Mouse (Mus musculus): ENCODE measurements around the gene Mtcl1. TPM values are rescaled to one million over a fixed set of nuclear protein-coding genes. Genes with fewer than 3 reads are reported as not detected.
A peak's percentile ranks its signal among the peaks of the same experiment; 100 is the strongest.

Mtcl1 gene
- polyA plus RNA-seq, 1 experiment: 6.2 TPM

DNA sequence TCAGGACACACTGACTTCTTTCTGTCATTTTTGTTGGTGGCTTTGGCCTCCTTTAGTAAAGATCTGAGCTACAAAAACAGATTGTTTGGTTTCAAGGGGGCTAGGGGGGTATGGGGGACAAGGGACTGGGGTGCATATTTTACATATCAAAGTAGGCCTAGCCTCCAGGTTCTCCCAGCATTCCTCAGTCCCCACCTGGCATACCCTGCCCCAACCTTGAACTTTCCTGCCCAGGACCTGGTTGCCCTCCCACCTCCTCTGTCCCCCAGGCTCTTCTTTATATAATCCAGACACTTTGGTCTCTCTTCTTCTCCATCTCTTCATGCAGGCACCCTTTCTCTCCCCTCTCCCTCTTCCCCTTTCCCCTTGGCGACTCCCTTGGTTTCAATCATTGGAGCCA lies 23.7 kb upstream of the Mtcl1 start:
- WGBS: 84% methylated on average over 1 of the region's 1 CpGs
- TF ChIP-seq CTCF (IDR thresholded peaks at IDR 0.05; ENCODE audit: borderline replicate concordance, control insufficient read depth, extremely low read depth, insufficient read depth, low read length, poor library complexity) (no peak), POLR2A (IDR thresholded peaks at IDR 0.05; ENCODE audit: control insufficient read depth, extremely low read depth, insufficient read depth, low read length, poor library complexity) (no peak)
- H3K4me1 ChIP-seq (replicated peaks; ENCODE audit: control insufficient read depth, insufficient read depth, low read length): no peaks in the 10 kb centered on the region
- no peak for DNase-seq
- no peaks in the 10 kb centered on the region for H3K36me3 ChIP-seq (ENCODE audit: control insufficient read depth, insufficient read depth, low read length)
- H3K4me3 ChIP-seq (ENCODE audit: control insufficient read depth, insufficient read depth, low read length): no peak overlapping the region
- H3K27me3 ChIP-seq (ENCODE audit: control insufficient read depth, insufficient read depth, low read length): no peaks in the 10 kb centered on the region
- no peak overlapping the region for H3K27ac ChIP-seq (ENCODE audit: control insufficient read depth, insufficient read depth, low read length)

- TF ChIP-seq POLR2A (IDR thresholded peaks at IDR 0.05; ENCODE audit: control insufficient read depth, extremely low read depth, insufficient read depth, low read length, poor library complexity) (no peak), CTCF (IDR thresholded peaks at IDR 0.05; ENCODE audit: borderline replicate concordance, control insufficient read depth, extremely low read depth, insufficient read depth, low read length, poor library complexity) (no peak)
- no peaks in the 10 kb centered on the region for H3K36me3 ChIP-seq (ENCODE audit: control insufficient read depth, insufficient read depth, low read length)
Measured at GRCm38 (mm10) chr17:66471775-66472174, 22.2 kb upstream of the Mtcl1 start.

DNA sequence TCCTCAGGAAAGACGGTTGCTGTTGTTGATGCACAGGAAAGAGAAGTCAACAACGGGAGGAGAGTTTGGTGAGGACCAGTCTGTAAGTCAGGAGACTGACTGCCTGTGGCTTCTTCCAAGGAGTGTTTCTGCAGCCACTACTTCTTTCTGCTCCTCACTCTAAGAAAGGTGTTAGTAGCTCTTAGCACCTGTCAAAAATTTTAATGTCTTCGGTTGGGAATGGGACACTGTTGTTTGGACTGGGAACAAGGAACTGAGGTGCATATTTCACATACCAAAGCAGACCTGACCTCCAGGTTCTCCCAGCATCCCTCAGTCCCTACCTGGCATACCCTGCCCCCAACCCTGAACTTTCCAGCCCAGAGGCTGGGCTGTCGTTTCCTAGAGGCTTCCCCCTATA lies 21.7 kb upstream of the Mtcl1 start:
- TF ChIP-seq POLR2A (IDR thresholded peaks at IDR 0.05; ENCODE audit: control insufficient read depth, extremely low read depth, insufficient read depth, low read length, poor library complexity) (no peak), CTCF (IDR thresholded peaks at IDR 0.05; ENCODE audit: borderline replicate concordance, control insufficient read depth, extremely low read depth, insufficient read depth, low read length, poor library complexity) (no peak)
- WGBS: 79% methylated on average over 4 of the region's 4 CpGs
- H3K27me3 ChIP-seq (ENCODE audit: control insufficient read depth, insufficient read depth, low read length): no peaks in the 10 kb centered on the region
- H3K36me3 ChIP-seq (ENCODE audit: control insufficient read depth, insufficient read depth, low read length): no peaks in the 10 kb centered on the region
- H3K4me3 ChIP-seq (ENCODE audit: control insufficient read depth, insufficient read depth, low read length): no peak overlapping the region
- no peak for DNase-seq
- no peak overlapping the region for H3K27ac ChIP-seq (ENCODE audit: control insufficient read depth, insufficient read depth, low read length)
- H3K4me1 ChIP-seq (replicated peaks; ENCODE audit: control insufficient read depth, insufficient read depth, low read length): no peaks in the 10 kb centered on the region

More at GRCm38 (mm10) chr17:66471775-66472174, 22.2 kb upstream of the Mtcl1 start:
- WGBS: 67% methylated on average over 5 of the region's 5 CpGs
- no peaks in the 10 kb centered on the region for H3K27me3 ChIP-seq (ENCODE audit: control insufficient read depth, insufficient read depth, low read length)
- no peak overlapping the region for H3K4me3 ChIP-seq (ENCODE audit: control insufficient read depth, insufficient read depth, low read length)
- H3K4me1 ChIP-seq (replicated peaks; ENCODE audit: control insufficient read depth, insufficient read depth, low read length): no peaks in the 10 kb centered on the region
- no peak overlapping the region for H3K27ac ChIP-seq (ENCODE audit: control insufficient read depth, insufficient read depth, low read length)
- DNase-seq: no peak

- Histone ChIP-seq H3K27me3 (ENCODE audit: control insufficient read depth, insufficient read depth, low read length) (no peaks in the 10 kb centered on the region), H3K27ac (ENCODE audit: control insufficient read depth, insufficient read depth, low read length) (no peak overlapping the region), H3K36me3 (ENCODE audit: control insufficient read depth, insufficient read depth, low read length) (no peaks in the 10 kb centered on the region), H3K4me1 (replicated peaks; ENCODE audit: control insufficient read depth, insufficient read depth, low read length) (no peaks in the 10 kb centered on the region), H3K4me3 (ENCODE audit: control insufficient read depth, insufficient read depth, low read length) (no peak overlapping the region)
- no peak for DNase-seq
- no peak for TF ChIP-seq POLR2A (IDR thresholded peaks at IDR 0.05; ENCODE audit: control insufficient read depth, extremely low read depth, insufficient read depth, low read length, poor library complexity)
- TF ChIP-seq CTCF (IDR thresholded peaks at IDR 0.05; ENCODE audit: borderline replicate concordance, control insufficient read depth, extremely low read depth, insufficient read depth, low read length, poor library complexity): no peak
- 67% methylated on average over 8 of the region's 8 CpGs for WGBS
Measured at GRCm38 (mm10) chr17:66470020-66470419, 20.5 kb upstream of the Mtcl1 start.

DNA sequence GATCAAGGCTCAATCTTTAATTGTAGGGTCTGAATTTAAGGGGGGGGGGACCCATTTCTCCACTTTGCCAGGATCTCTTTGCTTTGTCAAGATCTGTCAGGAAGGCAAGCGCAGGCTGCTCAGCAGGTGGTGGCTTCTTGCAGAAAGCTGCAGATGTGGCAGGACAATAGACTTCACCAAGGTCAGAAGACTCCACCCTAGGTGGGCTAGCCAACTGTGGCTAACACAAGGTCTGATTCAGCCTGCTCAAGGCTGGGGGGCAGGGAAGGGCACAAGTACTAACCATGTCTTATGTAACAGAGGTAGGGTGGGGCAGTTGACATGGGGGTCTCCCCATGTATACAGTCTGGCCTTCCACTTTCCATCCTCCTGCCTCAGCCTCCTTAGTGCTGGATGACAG lies 7.7 kb upstream of the Mtcl1 start:
- WGBS: 78% methylated on average over 1 of the region's 1 CpGs
- H3K4me1 ChIP-seq (replicated peaks; ENCODE audit: control insufficient read depth, insufficient read depth, low read length): no peaks in the 10 kb centered on the region
- TF ChIP-seq CTCF (IDR thresholded peaks at IDR 0.05; ENCODE audit: borderline replicate concordance, control insufficient read depth, extremely low read depth, insufficient read depth, low read length, poor library complexity): no peak
- TF ChIP-seq POLR2A (IDR thresholded peaks at IDR 0.05; ENCODE audit: control insufficient read depth, extremely low read depth, insufficient read depth, low read length, poor library complexity): no peak

GRCm38 (mm10) chr17:66451143-66451542 lies 1.6 kb upstream of the Mtcl1 start:
- Histone ChIP-seq H3K4me3 (ENCODE audit: control insufficient read depth, insufficient read depth, low read length) (no peak overlapping the region), H3K4me1 (replicated peaks; ENCODE audit: control insufficient read depth, insufficient read depth, low read length) (peaks cover 19% of the 10 kb centered on the region; the same call in 1 of the 2 replicates), H3K36me3 (ENCODE audit: control insufficient read depth, insufficient read depth, low read length) (no peaks in the 10 kb centered on the region), H3K27me3 (ENCODE audit: control insufficient read depth, insufficient read depth, low read length) (peaks cover 25% of the 10 kb centered on the region), H3K27ac (ENCODE audit: control insufficient read depth, insufficient read depth, low read length) (no peak overlapping the region)
- TF ChIP-seq CTCF (IDR thresholded peaks at IDR 0.05; ENCODE audit: borderline replicate concordance, control insufficient read depth, extremely low read depth, insufficient read depth, low read length, poor library complexity) (peak; percentile 74; the same call in 1 of the 2 replicates), POLR2A (IDR thresholded peaks at IDR 0.05; ENCODE audit: control insufficient read depth, extremely low read depth, insufficient read depth, low read length, poor library complexity) (no peak)
- DNase-seq: peak; percentile 59
- WGBS: 4% methylated on average over 11 of the region's 11 CpGs

More for the DNA sequence above, 7.7 kb upstream of the Mtcl1 start:
- no peaks in the 10 kb centered on the region for H3K36me3 ChIP-seq (ENCODE audit: control insufficient read depth, insufficient read depth, low read length)
- H3K27ac ChIP-seq (ENCODE audit: control insufficient read depth, insufficient read depth, low read length): no peak overlapping the region
- H3K27me3 ChIP-seq (ENCODE audit: control insufficient read depth, insufficient read depth, low read length): no peaks in the 10 kb centered on the region
- no peak for DNase-seq
- H3K4me3 ChIP-seq (ENCODE audit: control insufficient read depth, insufficient read depth, low read length): no peak overlapping the region

DNA sequence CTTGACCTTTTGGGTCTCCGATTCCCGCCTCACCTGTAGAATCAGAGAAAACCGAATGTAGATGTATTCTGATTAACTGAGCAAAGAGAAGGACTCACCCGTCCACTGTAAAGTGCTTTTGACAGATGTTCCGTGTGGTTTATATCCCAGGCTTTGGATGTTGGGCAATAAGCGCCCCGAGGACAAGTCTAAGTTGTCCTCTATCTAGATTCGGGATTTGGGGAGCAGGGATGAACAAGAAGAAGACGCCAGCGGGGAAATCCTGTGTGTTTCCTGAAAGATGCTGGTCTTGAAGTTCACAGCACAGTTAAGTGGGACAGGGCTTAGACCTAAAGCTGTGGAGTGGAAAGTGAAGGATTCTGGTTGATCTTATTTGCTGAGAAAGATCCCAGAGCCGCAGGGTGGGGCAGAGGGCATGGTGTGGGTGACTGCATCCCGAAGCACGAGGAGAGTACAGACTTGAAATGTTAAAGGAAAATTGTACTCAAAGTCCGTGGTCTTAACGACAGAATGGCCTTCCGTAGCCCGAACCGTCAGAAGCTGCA lies 1.0 kb upstream of the Mtcl1 start:
- DNase-seq: no peak
- peaks cover 19% of the 10 kb centered on the region; the same call in 1 of the 2 replicates for H3K4me1 ChIP-seq (replicated peaks; ENCODE audit: control insufficient read depth, insufficient read depth, low read length)
- WGBS: 8% methylated on average over 18 of the region's 18 CpGs
- H3K4me3 ChIP-seq (ENCODE audit: control insufficient read depth, insufficient read depth, low read length): no peak overlapping the region
- peaks cover 25% of the 10 kb centered on the region for H3K27me3 ChIP-seq (ENCODE audit: control insufficient read depth, insufficient read depth, low read length)
- no peak overlapping the region for H3K27ac ChIP-seq (ENCODE audit: control insufficient read depth, insufficient read depth, low read length)
- TF ChIP-seq CTCF (IDR thresholded peaks at IDR 0.05; ENCODE audit: borderline replicate concordance, control insufficient read depth, extremely low read depth, insufficient read depth, low read length, poor library complexity): no peak
- no peak for TF ChIP-seq POLR2A (IDR thresholded peaks at IDR 0.05; ENCODE audit: control insufficient read depth, extremely low read depth, insufficient read depth, low read length, poor library complexity)
- H3K36me3 ChIP-seq (ENCODE audit: control insufficient read depth, insufficient read depth, low read length): no peaks in the 10 kb centered on the region
